Mouse (Mus musculus) right cerebral cortex, postnatal 25 days (tissue): Measurements from ENCODE around the gene Josd1.
A peak's percentile ranks its signal among the peaks of the same experiment; 100 is the strongest.

Source experiments
- DNase-seq: peaks from one replicate; pipeline ENCODE4 v3.0.0; 2022

The Josd1 gene

GRCm38 (mm10) chr15:79687646-79688267 is at the start of gene Josd1:
TSS of gene Josd1 (minus strand) at chr15:79687919.
- DNase-seq: peak; percentile 94

DNA sequence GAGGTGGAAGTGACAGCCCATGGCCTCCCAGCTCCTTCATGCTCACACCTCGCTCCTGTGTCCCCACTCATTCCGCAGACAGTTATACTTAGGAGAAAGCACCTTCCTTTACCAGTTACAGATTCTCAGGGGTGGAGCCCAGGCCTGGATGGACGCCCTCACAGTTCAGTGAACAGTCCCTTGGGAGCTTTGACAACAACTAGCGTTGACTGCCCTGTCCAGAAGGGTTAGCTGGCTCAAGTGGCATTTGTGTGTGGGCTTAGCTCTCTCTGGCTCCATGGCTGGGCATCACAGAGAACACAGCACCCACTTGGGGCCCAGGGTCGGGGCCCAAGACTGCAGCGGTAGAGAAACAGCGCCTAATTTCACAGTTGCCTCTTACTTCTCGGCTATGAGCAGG is 46.6 kb upstream of the Josd1 start:
- DNase-seq: no peak

GRCm38 (mm10) chr15:79733640-79734039 is 45.9 kb upstream of the Josd1 start:
- no peak for DNase-seq

DNA sequence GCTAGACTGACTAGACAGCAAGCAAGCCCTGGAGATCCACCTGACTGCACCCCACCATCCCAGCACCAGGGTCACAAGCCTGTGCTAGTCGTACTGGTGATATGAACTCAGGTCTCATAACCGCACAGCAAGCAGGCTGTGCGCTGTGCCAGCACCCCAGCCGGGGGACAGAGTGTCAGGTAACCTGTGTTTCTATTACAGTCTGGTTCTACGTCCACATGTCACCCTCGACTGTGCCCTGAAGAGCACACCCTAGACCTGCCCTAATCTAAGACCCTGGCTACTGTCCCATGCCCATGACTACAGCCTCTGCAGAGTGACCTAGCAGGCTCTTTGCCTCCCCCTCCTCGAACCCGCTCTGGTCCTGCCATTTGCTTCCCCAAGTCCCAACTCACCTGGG is 45.5 kb upstream of the Josd1 start:
- DNase-seq: no peak

DNA sequence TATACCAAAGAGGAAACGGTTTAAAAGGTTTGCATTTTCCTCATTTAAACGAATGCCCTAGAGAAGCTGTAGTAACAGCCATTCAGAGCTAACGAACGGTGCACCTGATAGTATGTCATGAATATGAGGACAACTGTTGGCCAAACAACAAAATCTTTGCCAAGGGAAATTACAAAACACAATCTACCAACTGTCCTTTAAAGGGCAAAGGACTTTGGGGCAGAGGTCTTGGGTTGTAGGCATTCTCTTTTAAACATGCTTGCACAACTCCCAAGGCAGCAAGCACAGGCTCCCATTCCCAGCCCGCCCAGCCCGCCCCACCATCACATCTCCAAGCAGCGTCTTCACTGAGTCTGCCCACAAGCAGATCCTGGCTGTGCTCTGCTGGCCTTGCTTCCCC is 43.8 kb upstream of the Josd1 start:
- DNase-seq: no peak

DNA sequence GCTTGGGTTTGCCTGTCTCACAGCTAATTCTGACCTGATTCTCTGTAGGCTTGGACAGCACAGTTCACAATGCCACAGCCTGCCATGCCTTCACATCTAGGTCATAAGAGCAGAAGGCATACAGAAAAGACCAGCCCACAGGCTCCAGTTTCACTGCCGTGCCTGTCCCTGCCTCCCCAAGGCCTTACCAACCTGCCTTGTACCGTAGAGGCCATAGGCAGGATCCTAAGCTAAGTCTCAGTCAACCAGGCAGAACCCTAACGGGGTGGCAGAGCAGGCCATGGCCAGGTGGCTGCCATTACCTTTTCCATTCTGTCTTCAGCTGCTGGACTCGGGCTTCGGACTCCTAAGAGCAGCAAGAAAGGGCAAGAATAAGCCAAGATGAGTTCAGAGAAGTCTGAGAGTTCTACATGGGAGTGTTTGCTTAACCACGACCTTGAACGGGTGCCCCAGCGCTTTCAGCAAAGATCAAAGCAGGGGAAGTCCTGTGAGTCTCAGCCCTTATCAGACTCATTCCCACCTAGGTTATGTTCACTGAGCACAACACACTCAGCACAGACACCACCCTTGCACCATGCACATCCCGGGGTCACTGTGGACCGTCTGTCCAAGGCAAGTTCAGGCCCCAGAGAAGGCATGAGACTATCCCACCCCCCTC is 41.1 kb upstream of the Josd1 start:
- DNase-seq: no peak

DNA sequence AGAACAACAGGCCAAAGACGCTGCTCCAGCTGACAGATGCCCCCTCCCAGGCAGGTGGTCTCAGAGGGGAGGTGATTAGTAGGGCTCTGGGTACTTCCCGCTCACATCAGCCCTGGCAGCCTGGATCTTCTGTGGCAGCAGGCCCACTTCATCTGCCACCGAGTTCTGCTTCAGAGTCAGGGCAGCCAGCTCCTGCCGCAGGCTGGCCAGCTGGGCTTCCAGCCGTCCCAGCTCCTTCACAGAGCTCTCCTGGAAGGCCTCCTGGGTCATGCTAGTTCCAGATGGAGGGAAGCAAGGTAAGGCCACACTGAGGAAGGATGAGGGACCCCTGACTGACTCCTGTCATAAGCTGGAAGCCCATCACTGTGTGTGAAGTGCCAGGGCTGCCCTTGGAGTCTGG is 40.6 kb upstream of the Josd1 start:
- no peak for DNase-seq

DNA sequence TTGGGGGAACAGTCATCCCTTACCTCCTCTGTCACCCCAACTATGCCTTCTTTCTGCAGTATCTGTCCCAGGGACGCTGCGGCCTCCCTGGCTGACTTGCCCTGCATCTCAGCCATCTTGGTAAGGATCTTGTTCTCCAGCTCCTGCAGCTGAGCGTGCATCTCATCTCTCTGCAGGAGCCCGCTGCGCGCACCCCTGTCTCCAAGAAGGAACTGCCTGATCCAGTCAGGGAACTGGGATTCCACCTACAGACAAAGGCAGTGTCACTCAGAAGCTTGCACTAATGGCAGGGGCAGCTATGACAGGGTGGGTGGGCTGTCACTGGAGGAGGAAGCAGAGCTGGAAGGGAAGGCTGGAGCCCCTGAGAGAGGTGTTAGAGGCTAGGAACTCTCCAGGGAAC is 40.1 kb upstream of the Josd1 start:
- no peak for DNase-seq

GRCm38 (mm10) chr15:79725190-79725789 is 37.6 kb upstream of the Josd1 start:
- DNase-seq: peak; percentile 52

DNA sequence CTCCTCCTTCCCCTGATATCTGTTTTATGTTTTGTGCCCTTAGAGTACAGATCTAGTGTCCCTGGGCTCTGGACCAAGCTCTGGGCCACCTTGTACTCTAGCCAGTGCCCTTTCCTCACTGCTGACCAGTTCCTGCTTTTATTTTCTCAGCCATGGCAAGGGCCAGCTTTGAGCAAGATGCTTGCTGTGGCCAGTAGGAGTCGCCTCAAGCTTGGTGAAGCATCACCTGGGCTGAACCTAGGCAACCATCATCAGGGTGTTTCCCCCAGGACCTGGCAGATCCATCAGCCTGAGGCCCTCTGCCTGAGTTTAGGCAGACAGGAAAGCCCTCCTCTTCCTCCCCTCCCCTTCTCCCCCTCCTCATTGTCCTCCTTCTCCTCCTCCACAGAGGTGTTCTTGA is 35.7 kb upstream of the Josd1 start:
- DNase-seq: peak; percentile 29

DNA sequence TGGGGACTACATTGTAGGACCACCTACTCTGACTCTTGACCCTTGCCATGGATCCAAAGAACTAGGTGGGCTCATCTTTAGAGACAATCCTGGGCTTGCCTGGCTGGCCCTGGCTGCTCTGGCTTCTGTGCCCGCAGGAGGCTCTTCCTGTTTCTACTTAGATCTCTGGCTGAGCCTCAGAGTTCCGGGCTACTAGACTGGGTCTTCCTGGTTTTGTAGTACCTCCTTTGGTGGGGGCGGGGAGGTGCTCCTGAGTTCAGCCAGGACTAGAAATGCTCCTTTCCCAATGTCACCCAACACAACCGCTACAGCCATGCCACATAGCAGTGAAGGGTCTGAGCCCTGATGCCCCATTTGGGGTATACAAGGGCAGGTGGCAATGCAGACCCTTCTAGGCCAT is 33.1 kb upstream of the Josd1 start:
- DNase-seq: no peak

DNA sequence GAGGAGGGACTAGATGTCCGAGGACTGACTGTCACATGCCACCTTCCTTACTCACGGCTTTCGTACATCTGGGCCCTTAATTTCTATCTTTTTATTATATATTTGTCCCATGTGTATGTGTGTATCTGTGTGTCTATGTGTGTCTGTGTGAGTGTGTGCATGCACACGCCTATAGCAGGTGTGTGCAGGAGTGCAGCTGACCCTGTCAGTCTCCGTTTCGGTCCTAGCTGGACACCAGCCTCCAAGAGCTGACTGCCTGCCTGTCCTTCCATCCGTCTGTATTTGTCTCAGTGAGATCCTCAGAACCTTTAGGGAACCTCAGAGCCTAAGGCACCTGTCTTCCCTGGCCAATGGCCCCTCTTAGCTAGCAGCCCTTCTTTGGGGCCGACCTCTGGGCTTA is 32.5 kb upstream of the Josd1 start:
- no peak for DNase-seq

DNA sequence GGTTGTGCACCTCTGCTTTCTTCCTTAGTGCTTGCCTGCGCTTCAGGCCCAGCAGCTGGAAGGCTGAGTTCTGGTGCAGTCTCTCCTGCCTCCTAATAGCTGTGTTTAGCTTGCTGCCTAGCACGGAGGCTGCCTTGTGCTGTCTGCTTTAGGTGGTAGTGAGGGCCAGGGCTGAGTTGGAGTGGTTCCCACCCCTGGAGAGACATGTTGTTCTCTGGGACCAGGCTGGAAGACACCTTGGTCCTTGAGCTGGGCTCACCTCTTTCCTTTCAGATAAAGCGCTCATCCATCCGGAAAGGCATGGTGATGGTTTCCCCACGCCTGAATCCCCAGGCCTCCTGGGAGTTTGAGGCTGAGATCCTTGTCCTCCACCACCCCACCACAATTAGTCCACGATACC is 29.0 kb upstream of the Josd1 start:
- no peak for DNase-seq

GRCm38 (mm10) chr15:79715646-79716045 is 27.9 kb upstream of the Josd1 start:
- DNase-seq: no peak

DNA sequence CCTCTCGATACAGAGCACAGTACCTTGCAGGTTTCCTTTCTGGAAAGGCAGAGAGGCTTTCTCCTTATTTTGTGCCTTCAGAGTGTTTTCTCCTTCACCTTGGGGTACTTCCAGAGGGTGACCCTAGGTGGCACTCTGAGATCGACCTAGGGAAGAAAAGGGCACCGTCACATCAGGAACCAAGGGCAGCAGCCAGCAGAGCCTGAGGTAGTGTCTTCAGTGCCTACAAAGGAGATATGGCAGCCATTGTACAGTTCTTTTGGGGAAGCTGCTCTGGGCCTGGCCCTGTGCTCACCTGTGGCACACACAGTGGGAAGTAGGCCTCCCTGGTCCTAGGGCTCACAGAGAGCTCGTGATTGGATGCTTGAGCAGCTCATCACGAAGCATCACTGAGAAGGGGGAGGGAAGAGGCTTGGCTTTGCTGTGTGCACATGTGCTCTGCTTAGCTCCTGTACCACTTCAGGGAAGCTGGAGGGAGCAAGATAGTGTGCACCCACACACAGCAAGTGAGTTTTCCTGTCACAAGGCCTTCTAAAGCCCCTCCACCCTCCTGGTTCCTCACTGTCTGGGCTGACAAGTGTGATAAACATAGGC is 20.6 kb upstream of the Josd1 start:
- no peak for DNase-seq

DNA sequence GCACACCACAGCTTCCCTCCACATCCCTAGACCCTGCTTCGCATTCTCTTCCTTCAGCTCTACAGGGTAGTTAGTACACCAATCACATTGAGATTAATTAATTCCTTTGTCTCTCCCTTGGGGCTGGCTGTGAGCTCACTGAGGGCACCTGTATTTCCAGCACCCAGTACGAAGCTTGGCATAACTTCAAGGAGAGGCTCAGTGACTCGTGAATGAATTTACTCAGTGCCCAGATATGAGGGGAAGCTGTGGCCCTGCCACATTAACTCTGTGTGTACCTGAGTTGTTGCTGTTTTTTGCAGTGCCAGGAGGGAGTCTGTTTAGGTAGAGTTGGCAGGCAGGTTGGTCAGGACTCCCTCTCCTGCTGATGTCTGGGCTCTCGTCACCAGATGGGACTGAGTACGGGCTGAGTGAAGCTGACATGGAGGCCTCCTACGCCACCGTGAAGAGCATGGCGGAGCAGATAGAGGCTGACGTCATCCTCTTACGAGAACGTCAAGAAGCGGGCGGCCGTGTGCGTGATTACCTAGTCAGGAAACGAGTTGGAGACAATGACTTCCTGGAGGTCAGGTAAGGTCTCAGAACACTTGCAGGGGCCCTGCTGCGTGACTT is 19.0 kb upstream of the Josd1 start:
- DNase-seq: no peak

- no peak for DNase-seq
These were observed 10.0 kb upstream of the Josd1 start for GRCm38 (mm10) chr15:79697558-79698187.

DNA sequence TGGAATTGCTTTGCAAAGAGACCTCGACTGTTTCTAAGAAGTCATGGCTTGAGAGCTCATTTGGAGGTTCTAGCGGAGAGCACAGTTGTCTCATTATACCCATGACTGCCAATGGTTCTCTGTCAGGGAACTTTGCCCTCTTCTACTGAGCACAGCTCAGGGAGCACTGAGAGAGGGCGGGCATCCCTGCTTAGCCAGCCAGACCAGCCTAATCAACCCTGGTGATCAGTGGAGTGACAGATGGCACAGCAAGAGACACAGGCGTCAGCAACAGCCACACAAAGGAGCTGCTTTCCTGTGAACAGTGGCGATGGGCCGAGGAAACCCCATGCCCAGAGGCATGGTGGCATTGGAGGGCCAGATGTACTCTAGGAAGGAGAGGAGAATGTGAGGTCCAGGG is 9.3 kb upstream of the Josd1 start:
- no peak for DNase-seq

DNA sequence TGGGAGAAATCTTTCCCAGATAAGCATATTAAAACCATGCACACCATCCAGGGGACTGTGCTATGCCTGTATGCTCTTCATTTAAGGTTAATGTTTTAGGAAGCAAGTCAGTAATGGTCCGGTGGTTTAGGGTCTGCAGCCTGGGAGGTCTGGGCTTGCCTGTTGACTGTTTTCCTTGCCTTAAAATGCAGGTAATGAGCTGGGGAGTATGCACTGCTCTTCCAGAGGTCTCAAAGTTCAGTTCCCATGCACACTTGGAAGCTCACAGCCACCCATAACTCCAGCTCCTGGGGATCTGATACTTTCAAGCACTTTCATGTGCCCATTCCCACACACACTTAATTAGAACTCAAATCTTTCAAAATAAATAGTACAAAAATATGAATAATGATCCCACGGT is 8.8 kb upstream of the Josd1 start:
- no peak for DNase-seq

GRCm38 (mm10) chr15:79695516-79695915 is 7.8 kb upstream of the Josd1 start:
- DNase-seq: no peak

- DNase-seq: no peak
These were observed 6.8 kb upstream of the Josd1 start for GRCm38 (mm10) chr15:79694512-79694911.

DNA sequence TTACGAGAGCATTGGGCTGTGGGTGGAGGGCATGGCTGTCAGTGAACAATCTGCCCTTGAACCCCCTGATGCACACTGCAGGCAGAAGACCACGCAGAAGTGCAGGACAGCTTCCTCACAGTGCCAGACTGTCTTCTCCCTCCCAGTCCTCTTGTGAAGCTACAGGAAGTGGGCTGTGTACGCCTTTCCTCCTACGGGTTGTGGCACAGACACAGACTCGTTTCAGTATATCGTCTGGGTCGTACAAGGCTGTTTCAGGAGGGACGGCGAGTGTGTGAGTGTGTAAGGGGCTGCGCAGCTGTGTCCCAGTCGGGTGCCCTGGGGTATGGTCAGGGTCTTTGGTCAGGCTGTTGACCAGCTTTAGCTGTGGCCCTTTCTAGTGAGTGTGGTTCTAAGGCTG is 6.0 kb upstream of the Josd1 start:
- DNase-seq: no peak

- DNase-seq: no peak
These were observed 4.6 kb upstream of the Josd1 start for GRCm38 (mm10) chr15:79692334-79692733.
